Mouse (Mus musculus) liver, embryonic 15.5 days (tissue): Measurements from ENCODE around the gene Myg1. TPM values are rescaled to one million over a fixed set of nuclear protein-coding genes. Genes with fewer than 3 reads are reported as not detected.
A peak's percentile ranks its signal among the peaks of the same experiment; 100 is the strongest.

Source experiments
- ATAC-seq: fragments of 200-750 bp; cut with Nextera tagmentation; 2 replicates; pipeline ENCODE4 v1.8.0; 2017; ENCODE audit warnings: moderate number of reproducible peaks, mild to moderate bottlenecking, moderate library complexity; ENCODE audit not compliant: insufficient read depth
- H3K27ac ChIP-seq: fragments of 300-500 bp; sonication (generic); replicated peaks from 2 replicates; pipeline ENCODE4 v1.5.1; 2015; ENCODE audit warnings: mild to moderate bottlenecking, inconsistent platforms
- H3K27me3 ChIP-seq: fragments of 300-500 bp; sonication (generic); 2 replicates; pipeline ENCODE4 v1.6.1; 2015; ENCODE audit warnings: mild to moderate bottlenecking, inconsistent platforms
- H3K36me3 ChIP-seq: fragments of 300-500 bp; sonication (generic); replicated peaks from 2 replicates; pipeline ENCODE4 v1.6.1; 2015; ENCODE audit warnings: moderate library complexity, mild to moderate bottlenecking, inconsistent platforms
- H3K4me1 ChIP-seq: fragments of 300-500 bp; sonication (generic); replicated peaks from 2 replicates; pipeline ENCODE4 v1.6.1; 2015; ENCODE audit warnings: inconsistent platforms
- H3K4me2 ChIP-seq: fragments of 300-500 bp; sonication (generic); 2 replicates; pipeline ENCODE4 v1.6.1; 2015; ENCODE audit warnings: moderate library complexity, mild to moderate bottlenecking, inconsistent platforms
- H3K4me3 ChIP-seq: fragments of 300-500 bp; sonication (generic); replicated peaks from 2 replicates; pipeline ENCODE4 v1.5.1; 2015; ENCODE audit warnings: mild to moderate bottlenecking, inconsistent platforms
- H3K9ac ChIP-seq: fragments of 300-500 bp; sonication (generic); 2 replicates; pipeline ENCODE4 v1.6.1; 2015; ENCODE audit warnings: moderate library complexity, mild to moderate bottlenecking, inconsistent platforms
- H3K9me3 ChIP-seq: fragments of 300-500 bp; sonication (generic); replicated peaks from 2 replicates; pipeline ENCODE4 v1.6.1; 2016; ENCODE audit warnings: inconsistent platforms
- WGBS: fragments of 180-500 bp; shearing (Covaris S2); methylation state at CpG from one replicate; pipeline ENCODE4 v1.1.7; 2015; ENCODE audit warnings: mixed read lengths; ENCODE audit not compliant: insufficient replicate concordance; 5-methylcytosine and 5-hydroxymethylcytosine counted together
- polyA plus RNA-seq: library from polyadenylated mRNA; unstranded; fragments of >200 nt; fragmentation: Nextera tagmentation; extraction: Ambion mirVana; gene quantifications from 2 replicates; pipeline ENCODE4 v1.2.1, GENCODE M21; 2015

Gene Myg1
- polyA plus RNA-seq, 1 experiment from 2014 or later = 40.1 TPM

GRCm38 (mm10) chr15:102386640-102387039 lies 55.1 kb downstream of the Myg1 start:
- peaks cover 13% of the 10 kb centered on the region for H3K4me1 ChIP-seq
- ATAC-seq = peak; percentile 12; the same call in 1 of the 2 replicates
- no peak overlapping the region for H3K4me2 ChIP-seq
- 35% methylated on average over 9 of the region's 9 CpGs for WGBS
- H3K36me3 ChIP-seq = no peaks in the 10 kb centered on the region
- no peak overlapping the region for H3K9ac ChIP-seq
- no peaks in the 10 kb centered on the region for H3K9me3 ChIP-seq
- no peak overlapping the region for H3K4me3 ChIP-seq
- H3K27ac ChIP-seq = no peak overlapping the region
- H3K27me3 ChIP-seq = no peaks in the 10 kb centered on the region

Other genes starting within 250 kb of the Myg1 start
- gene Tns2, start 231.3 kb upstream of the Myg1 start, polyA plus RNA-seq = 4.7 and 5.4 TPM in 2 replicates
- gene Spryd3, start 195.5 kb upstream of the Myg1 start, polyA plus RNA-seq = 12.9 and 14.6 TPM in 2 replicates
- gene Igfbp6, start 187.3 kb upstream of the Myg1 start, polyA plus RNA-seq = 1.8 and 1.9 TPM in 2 replicates
- 33.1 and 34.7 TPM in 2 replicates for gene Soat2, start 181.2 kb upstream of the Myg1 start, polyA plus RNA-seq
- 15.3 and 18.9 TPM in 2 replicates for gene Zfp740, start 128.5 kb upstream of the Myg1 start, polyA plus RNA-seq
- 40.5 and 56.5 TPM in 2 replicates for gene Csad, start 127.0 kb upstream of the Myg1 start, polyA plus RNA-seq
- 6.4 and 6.6 TPM in 2 replicates for gene Itgb7, start 99.8 kb upstream of the Myg1 start, polyA plus RNA-seq
- 2.8 and 3.0 TPM in 2 replicates for gene Rarg, start 74.2 kb upstream of the Myg1 start, polyA plus RNA-seq
- not detected in 2 replicates for gene Gm9918, start 61.1 kb upstream of the Myg1 start, polyA plus RNA-seq
- gene Mfsd5, start 52.3 kb upstream of the Myg1 start, polyA plus RNA-seq = 24.9 and 25.6 TPM in 2 replicates
- gene Espl1, start 35.4 kb upstream of the Myg1 start, polyA plus RNA-seq = 23.0 and 24.6 TPM in 2 replicates
- 104 and 114 TPM in 2 replicates for gene Pfdn5, start 5.6 kb upstream of the Myg1 start, polyA plus RNA-seq
- 41.7 and 48.3 TPM in 2 replicates for gene Aaas, start 19.1 kb downstream of the Myg1 start, polyA plus RNA-seq
- gene Sp7, start 35.5 kb downstream of the Myg1 start, polyA plus RNA-seq = not detected in 2 replicates
- 3.5 and 3.7 TPM in 2 replicates for gene Sp1, start 74.4 kb downstream of the Myg1 start, polyA plus RNA-seq
- gene Amhr2, start 113.7 kb downstream of the Myg1 start, polyA plus RNA-seq = 0.08 and 0.10 TPM in 2 replicates
- gene Prr13, start 127.3 kb downstream of the Myg1 start, polyA plus RNA-seq = 106 and 115 TPM in 2 replicates
- gene Pcbp2, start 138.8 kb downstream of the Myg1 start, polyA plus RNA-seq = 64.1 and 73.9 TPM in 2 replicates
- not detected in 2 replicates for gene Gm10337, start 172.0 kb downstream of the Myg1 start, polyA plus RNA-seq
- 1.5 TPM in 2 replicates for gene Map3k12, start 185.4 kb downstream of the Myg1 start, polyA plus RNA-seq
- 42.0 and 46.8 TPM in 2 replicates for gene Tarbp2, start 186.5 kb downstream of the Myg1 start, polyA plus RNA-seq
- 0.63 and 1.1 TPM in 2 replicates for gene Npff, start 193.2 kb downstream of the Myg1 start, polyA plus RNA-seq